Mouse (Mus musculus) urinary bladder, postnatal 4 days (tissue): ENCODE results near the gene Sod2.
A peak's percentile ranks its signal among the peaks of the same experiment; 100 is the strongest.
"Not testable (repeated sequence)": the region's sequence is repeated elsewhere in the genome, so short reads cannot be mapped to it uniquely, and the experiment has no call there.

Source experiments
- DNase-seq, 2 experiments: peaks; one replicate each; pipeline ENCODE4 v3.0.0; 2021 to 2022; ENCODE audit warnings: low spot score in 2 of 2

Gene Sod2

DNA sequence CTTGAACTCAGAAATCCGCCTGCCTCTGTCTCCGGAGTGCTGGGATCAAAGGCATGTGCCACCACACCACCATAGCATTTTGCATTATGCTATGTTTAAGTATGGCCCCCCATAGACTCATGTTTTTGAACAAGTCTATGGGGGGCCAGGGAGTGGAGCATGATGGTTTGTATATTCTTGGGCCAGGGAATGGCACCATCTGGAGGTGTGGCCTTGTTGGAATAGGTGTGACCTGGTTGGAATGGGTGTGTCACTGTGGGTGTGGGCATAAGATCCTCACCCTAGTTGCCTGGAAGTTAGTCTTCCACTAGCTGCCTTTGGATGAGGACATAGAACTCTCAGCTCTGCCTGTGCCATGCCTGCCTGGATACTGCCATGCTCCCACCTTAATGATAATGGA, at the start of gene Sod2:
Gene Sod2, plus strand, starts transcription at position 301 of the 400 bp plus-strand sequence.
- DNase-seq = not testable (repeated sequence)

DNA sequence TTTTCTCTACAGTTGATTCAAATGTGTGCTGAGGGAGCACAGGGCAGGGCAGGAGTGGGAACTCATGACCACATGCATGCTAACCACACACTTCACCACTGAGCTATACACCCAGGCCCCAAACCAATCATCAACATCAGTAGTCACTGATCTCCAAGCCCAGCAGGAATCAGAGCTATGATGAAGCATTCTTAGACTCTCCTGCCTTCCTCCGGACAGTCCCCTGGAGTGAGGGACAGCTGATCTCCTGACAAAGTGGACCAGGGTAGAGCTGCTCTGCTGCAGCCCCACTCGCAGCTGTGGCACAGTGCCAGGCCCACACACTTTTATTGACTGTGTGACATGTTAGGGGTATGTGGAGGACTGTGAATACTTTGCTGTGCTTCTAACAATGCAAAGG, 47.3 kb upstream of the Sod2 start:
- DNase-seq = not testable (repeated sequence)

DNA sequence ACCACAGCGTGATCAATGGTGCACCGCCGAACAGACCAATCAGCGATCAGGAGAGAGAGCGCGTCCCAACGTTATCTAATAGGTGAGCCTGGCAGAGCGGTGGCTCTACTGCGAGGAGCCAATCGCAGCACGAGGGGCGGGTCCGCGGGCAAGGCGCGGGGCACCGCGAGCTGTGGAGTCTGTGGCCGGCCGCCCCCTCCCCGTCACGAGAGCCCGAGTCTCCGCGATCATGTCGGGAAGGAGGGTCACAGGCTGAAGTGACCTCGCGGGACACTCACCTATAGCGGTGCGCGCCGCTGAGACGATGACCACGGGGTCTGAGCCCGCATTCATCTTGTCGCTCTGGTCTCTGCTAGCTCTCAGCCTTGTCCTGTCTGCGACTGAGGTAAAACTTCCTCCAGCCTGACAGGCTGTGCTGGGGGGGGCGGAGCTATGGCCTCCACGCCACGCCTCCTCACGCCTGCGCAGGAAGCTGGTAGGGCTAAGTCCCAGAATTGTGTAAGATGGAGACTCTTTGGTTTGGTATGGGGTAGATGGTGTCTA, 46.2 kb upstream of the Sod2 start, which contains the start of gene Acat2:
Gene Acat2, minus strand, starts transcription at position 417 of the 543 bp plus-strand sequence.
- peak; percentile 91 to 93 for DNase-seq

DNA sequence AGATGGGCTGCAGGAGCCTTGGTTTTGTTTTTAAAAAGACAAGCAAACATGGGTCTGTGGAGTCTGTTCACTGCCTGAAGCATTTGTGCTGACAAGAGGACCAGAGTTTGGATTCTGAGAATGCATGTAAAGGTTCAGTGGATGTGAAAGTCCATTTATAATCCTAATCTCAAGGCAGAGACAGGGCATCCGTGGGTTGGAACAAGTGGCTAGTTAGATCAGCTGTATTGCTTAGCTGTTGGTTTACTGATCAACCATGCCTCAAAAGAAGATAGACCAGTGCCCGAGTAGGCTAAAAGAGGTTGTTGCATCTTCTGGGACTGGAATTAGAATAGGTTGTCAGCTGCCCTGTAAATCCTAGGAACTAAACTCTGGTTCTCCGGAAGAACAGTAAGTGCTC, 43.2 kb upstream of the Sod2 start:
- no peak for DNase-seq

DNA sequence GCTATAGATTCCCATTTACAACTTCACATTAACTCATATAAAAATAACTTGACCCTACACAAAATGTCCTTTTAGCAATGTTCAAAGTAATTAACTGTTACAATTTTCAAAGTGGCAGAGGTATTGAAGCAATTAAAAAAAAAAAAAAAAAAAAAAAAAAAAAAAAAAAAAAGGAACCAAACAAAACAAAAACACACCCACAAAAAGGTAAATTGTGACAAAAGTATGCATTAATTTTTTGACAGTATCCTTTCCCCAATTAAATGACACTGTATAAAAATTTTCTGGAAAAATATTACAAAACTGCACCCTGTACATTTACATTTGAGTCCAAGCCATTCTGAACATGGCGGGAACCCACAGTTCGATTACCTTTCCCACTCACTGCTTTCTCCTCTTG, 39.5 kb upstream of the Sod2 start:
- no peak for DNase-seq

DNA sequence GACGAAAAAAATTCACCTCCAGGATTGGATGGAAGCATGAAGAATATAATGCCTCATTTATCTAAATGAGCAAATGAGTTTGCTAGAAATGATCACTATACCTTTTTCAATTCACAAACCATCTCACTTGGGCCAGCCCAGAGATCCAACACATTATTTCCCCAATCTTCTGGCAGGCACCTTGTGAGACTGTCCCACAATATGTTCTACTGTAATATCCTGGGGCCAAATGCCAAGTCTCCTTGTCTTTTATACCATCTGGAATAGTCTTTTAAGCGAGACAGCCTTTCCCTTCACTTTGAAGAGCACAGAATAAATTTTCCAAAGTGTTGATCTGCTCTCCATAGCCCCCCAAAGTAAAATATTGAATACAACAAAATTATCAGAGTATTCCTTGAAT, 32.8 kb upstream of the Sod2 start:
- no peak for DNase-seq

DNA sequence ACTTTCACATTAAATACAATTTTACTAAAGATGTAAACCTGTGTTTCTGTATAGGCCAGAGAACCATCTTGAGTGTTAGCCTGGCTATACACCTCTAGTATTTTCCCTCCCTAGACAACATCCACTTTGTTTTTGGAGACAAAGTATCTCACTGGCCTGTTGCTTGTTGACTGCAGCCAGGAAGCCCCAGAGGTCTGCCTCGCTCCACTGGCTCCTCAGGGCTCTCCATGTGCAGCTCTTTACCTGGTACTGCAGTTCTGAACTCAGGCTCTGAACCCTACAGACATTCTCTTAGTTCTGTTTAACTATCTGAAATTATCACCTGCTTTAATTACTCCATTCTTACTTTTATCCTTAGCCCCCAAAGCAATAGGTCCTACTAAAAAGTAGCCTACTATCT, 28.1 kb upstream of the Sod2 start:
- no peak for DNase-seq

DNA sequence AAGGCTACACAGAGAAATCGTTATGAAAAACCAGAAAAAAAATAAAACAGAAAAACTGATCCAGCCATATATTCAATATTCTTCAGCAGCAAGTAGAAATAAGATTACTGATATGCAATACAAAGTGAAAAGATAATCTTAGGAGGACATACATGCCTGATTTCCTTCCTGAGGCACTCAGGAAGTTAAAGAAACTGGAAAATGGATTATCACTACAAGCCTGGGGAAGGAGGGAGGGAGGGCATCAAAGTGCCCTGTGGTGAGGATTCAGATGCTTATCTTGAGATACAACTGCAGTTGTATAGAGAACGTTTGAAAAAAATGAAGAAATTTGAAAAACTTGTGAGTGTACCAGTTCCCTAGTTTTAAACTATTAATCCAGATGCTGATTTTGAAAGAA, 22.7 kb upstream of the Sod2 start:
- no peak for DNase-seq

DNA sequence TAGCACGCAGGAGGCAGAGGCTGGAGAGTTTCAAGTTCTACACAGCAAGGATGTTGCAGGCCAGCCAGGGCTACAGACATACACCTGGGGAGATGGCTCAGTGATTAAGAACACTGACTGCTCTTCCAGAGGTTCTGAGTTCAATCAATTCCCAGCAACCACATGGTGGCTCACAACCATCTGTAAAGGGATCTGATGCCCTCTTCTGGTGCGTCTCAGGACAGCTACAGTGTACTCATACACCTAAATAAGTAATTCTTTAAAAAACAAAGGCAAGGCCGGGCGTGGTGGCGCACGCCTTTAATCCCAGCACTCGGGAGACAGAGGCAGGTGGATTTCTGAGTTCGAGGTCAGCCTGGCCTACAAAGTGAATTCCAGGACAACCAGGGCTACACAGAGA, 18.6 kb upstream of the Sod2 start:
- DNase-seq = not testable (repeated sequence)

DNA sequence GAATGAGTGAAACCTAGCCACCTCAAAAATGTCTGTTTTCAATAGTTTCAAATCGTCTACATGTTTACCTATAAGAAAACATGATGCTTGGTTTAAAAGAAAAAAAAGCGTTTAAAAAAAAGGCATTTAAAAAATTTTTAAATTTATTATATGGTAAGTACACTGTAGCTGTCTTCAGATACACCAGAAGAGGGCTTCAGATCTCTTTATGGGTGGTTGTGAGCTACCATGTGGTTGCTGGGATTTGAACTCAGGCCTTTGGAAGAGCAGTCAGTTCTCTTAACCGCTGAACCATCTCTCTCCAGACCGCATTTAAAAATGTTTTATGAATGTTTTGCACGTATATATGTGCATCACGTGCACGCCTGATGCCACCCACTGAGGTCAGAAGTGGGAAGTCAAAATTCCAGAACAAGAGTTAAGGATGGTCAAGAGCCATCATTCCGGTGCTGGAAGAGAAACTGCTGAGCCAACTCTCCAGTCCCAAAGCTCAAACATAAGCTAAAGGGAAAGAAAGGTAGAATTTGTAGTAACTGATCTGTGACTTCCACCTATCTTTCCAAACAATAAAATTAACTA, 16.0 kb upstream of the Sod2 start:
- no peak for DNase-seq

DNA sequence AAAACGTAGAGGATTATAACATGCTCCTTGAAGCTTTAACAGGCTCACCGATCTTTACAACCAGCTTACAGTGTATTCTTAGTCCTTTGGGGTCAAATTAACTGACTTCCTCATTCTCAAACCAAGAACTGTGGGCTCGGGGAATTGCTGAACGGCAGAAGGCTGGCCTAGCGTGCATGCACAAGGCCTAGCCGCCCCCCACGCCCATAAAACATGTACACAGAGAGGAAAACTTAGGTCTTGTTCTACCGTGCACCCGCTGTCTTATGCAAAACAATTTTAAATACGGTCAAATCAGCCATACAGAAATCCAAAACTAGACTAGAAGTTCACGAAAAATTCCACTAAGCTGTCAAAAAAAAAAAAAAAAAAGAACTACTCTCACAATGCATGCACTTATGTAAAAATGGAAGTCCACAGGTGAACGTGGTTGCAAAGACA, 15.4 kb upstream of the Sod2 start:
- DNase-seq = no peak

DNA sequence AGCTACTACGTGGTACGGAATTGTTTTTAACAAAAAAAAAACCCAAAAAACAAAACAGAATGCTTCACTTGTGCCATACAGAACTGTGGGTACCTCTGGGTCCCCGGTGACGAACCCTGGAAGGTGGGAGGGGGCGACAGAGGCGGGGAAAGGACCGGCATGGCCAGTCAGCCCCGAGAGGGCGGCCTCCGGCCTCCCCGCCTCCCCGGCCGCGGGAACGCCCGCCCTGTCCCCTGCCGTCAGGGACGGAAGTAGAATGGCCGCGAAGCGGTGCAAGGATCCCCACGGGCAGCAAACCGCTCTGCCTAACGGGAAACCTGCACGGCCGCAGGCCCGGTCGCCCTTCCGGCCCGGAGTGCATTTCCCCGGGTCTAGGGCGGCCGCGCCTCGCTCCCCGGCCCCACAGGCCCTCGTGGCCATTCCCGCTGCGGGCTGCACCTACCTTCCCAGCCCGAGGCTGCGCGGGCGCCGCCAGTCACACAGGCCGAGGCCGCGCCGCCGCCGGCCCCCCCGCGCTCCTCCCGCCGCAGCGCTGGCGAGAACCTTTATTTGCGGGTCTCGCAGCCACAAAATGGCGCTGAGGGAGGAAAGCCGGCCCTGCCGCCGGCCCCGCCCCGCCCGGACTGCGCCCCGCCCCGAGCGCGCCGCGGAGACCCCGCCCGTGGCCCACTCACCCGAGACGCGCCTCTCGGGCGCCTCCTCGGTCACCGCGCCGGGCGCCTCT, 14.8 kb upstream of the Sod2 start:
- DNase-seq = peak; percentile 86 to 91

DNA sequence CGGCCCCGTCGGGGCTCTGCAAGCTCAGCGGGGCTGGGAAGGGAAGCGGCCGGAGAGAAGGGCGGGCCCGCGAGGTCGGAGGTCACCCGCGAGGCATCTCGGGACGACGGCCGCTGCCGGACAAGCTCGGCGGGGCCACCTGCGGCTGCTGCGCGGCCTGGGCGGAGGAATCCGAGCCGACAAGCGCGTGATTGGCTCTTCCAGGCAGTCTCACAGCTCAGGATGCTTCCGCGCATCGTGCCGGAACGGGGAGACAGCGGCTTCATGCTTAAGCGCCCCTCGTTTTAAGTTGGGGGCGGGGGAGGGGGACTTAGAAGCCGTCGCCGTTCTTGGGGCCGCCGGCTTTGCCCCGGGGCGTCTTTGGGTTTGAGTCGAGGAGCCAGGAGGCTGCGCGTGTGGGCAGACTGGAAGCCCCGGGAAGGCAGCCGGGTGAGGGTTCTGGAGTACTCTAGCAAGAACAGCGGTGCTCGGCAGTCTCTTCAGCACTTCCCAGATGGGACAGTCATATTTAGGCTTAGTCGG, 14.1 kb upstream of the Sod2 start:
- peak; percentile 95 to 96 for DNase-seq

DNA sequence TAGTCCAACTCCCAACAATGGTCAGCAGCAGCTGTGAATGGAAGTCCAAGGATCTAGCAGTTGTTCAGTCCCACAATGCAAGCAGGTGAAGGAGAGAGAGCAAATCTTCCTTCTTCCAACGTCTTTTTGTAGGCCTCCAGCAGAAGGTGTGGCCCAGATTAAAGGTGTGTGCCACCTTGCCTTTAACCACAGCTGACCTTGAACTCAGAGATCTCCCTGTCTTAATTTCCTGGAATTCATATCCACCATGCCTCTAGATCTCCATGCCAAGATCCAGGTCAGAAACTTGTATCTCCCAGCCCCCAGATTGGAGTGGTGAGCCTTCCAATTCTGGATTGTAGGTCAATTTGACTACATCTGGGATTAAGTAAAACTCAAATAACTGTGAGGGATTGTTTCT, 12.6 kb upstream of the Sod2 start, which contains the start of gene Wtap:
Gene Wtap, minus strand, starts transcription at position 101 of the 400 bp plus-strand sequence.
- no peak for DNase-seq

DNA sequence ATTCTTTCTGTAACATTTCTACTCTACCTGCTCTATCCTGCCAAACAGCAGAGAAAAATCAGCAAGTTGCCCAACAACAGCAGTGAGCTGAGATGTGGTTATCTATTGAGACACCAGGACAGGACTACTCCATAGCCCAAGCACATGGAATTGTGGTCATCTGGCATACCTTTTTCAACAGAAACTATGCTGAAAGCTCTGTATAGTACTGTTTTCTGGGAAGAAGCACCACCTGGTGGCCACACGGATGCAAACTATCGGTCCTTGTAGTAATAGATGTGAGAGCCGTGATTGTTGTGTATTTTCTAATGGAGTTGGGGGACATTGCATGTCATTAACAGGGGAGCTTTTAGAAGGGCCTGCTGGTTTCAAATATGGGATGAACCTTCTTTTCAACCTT, 10.3 kb upstream of the Sod2 start:
- no peak for DNase-seq

DNA sequence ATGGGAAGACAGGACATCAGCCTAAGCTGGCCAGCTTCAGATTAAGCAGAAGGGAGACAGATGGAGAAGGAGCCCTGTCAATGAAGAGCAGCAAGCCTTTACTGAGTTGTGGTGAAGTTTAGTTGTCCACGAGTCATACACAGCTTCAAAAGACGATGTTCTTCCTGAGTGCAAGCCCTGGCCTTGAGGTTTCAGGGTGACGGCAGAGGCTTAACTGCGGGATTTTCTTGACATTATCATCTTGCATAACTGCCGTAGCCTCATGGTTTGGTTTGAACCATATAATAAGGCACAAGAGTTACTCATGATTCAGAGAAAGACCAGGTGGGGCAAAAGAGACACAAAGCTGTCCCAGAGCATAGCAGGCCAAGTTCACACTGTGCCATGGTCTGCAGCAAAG, 8.8 kb upstream of the Sod2 start:
- DNase-seq = no peak

DNA sequence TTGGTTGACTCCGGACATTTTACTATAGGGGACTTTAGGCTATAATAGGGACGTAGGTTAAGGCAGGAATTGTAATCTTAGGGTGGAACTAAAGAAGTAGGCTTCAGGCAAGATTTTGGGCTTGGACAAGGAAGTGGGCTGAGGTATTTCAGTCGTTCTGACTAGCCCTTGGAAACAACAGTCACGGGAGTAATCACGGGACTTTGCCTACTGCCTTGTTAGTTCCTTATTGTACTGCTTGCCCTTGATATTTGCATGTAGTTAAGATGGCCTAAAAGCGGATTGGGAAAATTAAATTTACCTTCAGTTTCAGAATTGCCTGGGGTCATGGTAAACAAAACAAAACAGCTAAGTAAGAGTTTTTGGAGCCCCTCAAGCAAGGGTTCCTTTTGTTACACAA, 7.6 kb upstream of the Sod2 start:
- no peak for DNase-seq

DNA sequence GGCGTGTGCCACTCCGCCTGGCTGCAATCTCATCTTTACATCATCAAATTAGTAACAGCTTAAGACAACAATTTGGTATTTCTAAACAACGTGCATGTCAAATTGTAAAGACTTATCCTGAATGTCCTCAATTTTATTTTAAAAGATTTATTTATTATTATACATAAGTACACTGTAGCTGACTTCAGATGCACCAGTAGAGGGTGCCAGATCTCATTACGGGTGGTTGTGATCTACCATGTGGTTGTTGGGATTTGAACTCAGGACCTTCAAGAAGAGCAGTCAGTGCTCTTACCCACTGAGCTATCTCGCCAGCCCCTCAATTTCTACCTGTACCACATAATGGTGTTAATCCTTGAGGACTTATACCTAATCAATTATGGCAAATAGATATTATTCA, 4.4 kb upstream of the Sod2 start:
- not testable (repeated sequence) for DNase-seq

DNA sequence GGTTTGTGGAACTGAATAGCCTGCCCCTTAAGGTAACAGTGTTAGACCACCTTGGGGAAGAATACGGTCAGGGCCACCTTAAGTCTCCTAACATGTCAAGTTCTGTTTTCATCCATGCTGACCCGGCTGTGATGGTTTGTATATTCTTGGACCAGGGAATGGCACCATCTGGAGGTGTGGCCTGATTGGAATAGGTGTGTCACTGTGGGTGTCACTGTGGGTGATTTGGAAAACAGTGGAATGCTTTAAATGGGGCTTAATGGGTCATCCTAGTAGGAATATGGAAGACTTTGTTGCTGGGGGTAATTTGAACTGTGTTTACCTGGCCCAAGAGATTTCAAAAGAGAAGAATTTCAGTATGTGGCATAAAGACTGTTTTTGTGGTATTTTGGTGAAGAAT, 2.2 kb upstream of the Sod2 start:
- not testable (repeated sequence) for DNase-seq

DNA sequence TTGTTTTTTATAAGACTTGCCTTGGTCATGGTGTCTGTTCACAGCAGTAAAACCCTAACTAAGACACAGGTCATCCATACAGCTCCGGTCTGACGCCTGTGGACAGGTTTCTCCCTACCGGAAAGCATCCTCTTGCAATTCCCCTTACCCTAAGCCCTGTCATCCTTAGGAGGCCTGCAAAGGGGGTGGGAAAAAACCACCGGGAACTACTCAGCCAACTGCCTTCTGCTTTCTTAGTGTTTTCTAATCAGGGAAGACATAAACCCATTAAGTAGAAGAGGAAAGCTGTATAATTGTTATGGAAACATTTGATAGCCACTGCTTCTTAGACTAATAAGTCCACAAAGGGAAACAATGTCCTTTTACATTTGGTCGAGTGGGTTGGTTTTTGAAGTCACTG, 338 bp downstream of the Sod2 start:
- DNase-seq = no peak

DNA sequence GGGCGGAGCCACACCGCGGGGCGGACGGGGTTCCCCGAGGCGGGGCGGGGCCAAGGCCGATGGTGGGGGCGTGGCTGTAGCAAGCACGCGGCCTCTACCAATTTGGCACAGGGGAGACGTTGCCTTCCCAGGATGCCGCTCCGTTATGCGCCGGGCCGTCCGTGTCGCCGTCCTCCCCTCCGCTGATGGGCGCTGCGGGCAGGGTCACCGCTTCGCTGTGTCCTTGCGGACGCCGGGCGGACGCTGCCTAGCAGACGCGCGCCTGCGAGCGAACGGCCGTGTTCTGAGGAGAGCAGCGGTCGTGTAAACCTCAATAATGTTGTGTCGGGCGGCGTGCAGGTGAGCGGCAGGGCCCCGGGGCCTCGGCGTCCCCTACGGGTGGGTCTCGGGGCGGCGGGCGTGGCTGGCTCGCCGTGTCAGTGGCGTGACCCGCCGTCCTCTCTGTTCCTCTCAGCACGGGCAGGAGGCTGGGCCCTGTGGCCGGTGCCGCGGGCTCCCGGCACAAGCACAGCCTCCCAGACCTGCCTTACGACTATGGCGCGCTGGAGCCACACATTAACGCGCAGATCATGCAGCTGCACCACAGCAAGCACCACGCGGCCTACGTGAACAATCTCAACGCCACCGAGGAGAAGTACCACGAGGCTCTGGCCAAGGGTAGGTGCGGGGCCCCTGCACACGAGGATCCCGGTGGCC, 1.2 kb downstream of the Sod2 start:
- peak; percentile 99 for DNase-seq

DNA sequence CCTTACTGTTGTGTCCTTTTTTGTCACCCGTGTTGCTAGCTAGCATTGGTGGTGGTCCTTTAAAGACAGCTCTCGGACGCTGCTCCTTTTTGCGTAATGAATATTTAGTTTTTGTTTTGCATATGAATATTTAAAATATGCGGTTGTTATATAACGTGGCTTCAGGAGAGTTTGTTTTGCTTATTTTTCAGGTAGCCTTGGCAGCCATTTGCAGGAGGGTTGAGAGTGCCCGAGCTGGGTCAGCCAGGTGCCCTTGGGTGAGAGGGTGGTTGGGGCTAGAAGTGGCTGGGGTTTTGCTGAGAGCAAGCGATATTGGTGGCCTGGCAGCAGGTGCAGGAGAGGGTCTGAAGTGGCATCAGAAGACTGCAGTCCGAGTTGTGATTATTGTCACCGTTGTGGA, 1.9 kb downstream of the Sod2 start:
- DNase-seq = no peak
